Mouse (Mus musculus): ENCODE results near the gene Hist1h2ak.
"Not testable (repeated sequence)": the region's sequence is repeated elsewhere in the genome, so short reads cannot be mapped to it uniquely, and the experiment has no call there.

Hist1h2ak gene

DNA sequence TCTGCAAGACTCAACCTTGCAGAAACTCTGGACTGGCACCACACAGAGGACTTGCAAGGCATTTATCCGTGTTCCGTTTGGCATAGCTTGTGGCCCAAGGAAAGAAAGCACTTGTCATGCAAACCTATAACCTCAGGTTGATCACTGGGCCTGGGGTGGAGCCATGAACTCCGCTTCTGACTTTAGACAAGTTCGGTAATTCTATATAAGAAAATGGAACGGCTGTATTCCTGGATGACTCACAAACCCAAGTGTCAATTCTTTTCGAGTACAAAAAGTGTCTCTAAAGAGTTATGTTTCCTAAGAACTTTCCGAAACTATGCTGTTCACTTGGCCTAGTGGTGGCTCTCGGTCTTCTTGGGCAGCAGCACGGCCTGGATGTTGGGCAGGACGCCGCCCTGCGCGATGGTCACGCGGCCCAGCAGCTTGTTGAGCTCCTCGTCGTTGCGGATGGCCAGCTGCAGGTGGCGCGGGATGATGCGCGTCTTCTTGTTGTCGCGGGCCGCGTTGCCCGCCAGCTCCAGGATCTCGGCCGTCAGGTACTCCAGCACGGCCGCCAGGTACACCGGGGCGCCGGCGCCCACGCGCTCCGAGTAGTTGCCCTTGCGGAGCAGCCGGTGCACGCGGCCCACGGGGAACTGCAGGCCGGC is 32.4 kb downstream of the Hist1h2ak start:
- DNase-seq (ENCODE audit: low spot score in 2 of 2): not testable (repeated sequence)

DNA sequence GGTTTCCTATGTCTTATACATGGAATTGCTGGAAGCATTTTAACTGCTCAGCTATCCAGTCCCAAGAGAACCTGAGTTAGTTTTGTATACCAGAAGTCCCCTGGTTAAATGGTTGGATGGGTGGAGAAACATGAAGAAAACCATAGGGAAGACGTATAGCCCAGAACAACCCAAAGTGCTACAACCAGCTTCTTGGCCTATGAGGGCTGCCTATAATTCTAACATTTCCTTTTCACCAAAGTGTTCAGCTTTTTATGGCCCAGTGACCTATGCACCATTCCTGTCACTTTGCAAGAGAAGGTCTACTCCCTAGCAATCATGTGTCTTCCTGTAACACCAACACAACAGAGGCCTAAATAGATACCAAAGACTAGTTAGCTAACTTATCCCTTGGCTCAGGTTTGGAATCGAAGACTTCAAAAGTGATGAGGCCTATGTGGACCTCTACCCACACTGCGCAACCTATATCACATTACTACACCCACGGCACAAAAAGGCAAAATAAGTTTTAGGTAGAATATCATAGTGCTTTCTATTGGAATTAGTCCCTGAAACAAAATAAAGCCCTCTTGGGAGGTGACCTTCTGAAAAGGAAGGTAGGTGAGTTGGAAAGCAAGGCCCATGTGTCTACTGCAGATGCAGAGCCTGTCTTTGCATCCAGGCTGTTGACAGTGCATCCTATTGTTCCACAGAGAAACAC is 35.1 kb downstream of the Hist1h2ak start:
- DNase-seq (ENCODE audit: low spot score in 2 of 2): no peak

DNA sequence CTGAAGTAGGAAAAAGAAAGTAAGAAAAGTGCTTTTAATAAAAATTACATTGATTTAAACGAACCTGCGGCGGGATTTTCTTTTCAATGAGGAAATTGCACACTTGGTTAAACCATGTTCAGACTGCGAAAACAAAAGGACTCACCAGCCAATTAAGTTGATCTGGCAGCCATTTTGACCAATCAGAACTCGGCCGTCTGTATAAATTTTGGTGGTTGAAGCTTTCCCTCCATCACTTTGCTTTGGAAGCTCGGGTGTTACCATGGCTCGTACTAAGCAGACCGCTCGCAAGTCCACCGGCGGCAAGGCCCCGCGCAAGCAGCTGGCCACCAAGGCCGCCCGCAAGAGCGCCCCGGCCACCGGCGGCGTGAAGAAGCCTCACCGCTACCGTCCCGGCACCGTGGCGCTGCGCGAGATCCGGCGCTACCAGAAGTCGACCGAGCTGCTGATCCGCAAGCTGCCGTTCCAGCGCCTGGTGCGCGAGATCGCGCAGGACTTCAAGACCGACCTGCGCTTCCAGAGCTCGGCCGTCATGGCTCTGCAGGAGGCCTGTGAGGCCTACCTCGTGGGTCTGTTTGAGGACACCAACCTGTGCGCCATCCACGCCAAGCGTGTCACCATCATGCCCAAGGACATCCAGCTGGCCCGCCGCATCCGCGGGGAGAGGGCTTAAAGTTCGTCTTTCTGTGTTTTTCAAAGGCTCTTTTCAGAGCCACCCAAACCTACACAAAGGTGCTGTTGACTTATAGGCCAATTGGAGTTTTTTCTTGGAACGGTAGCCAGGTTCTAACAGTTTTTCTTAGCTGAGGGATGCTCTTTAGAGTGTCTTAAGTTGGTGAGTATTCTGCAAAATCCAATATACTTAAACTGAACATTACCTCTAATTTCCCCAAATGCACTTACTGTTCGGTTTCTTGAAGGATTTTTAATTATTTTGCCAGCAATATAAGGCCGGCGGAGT is 36.0 kb downstream of the Hist1h2ak start, which contains the start of gene Hist1h3h:
TSS of gene Hist1h3h (plus strand) at position 263 of the 961 bp plus-strand sequence.
- DNase-seq (ENCODE audit: low spot score in 2 of 2): peak; percentile 77 to 83

DNA sequence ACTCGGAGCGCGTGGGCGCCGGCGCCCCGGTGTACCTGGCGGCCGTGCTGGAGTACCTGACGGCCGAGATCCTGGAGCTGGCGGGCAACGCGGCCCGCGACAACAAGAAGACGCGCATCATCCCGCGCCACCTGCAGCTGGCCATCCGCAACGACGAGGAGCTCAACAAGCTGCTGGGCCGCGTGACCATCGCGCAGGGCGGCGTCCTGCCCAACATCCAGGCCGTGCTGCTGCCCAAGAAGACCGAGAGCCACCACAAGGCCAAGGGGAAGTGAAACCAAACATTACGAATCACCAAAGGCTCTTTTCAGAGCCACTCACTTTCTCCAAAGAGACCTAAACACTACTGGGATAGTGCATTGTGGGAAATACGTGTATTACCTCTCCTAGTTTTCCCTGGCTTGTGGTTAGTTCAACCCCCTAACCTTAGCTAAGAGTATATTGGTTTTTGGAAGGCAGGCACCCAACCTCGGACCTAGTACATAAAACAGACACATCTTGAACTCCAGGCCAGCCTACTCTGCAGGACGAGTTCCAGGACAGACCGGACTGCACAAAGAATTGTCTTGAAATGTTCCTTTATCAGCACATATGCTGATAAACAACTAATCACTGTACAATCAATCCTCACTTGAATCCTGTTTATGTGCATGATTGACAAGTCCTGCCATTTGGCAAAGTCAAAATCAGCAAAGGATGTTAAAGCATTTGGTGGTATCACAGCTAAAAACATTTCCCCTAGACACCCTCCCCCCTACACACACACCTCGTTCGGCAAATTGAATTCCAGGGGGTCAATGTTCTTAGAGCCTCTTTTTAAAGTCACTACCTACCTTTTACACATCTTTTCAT is 36.9 kb downstream of the Hist1h2ak start:
- DNase-seq (ENCODE audit: low spot score in 2 of 2): peak; percentile 32 to 61

DNA sequence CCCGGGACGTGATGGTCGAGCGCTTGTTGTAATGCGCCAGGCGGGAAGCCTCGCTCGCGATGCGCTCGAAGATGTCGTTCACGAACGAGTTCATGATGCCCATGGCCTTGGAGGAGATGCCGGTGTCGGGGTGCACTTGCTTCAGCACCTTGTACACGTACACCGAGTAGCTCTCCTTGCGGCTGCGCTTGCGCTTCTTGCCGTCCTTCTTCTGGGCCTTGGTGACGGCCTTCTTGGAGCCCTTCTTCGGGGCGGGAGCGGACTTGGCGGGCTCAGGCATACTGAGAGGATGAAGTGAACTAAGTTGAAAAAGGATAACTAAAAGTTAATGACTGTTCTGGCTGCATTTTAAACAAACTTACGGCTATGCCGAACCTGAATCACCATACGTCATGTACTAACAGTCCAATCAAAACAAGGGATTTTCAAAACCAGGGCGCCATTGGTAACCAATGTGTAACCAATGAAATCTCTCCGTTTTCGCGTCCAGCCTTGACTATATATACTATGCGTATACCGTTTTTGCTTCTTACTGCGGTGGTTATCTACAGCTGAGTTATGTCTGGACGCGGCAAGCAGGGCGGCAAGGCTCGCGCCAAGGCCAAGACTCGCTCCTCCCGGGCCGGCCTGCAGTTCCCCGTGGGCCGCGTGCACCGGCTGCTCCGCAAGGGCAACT is 37.6 kb downstream of the Hist1h2ak start, which contains the start of the genes Hist1h2bl and Hist1h2ai:
TSS of gene Hist1h2bl (minus strand) at position 280 of the 676 bp plus-strand sequence.
TSS of gene Hist1h2ai (plus strand) at position 559 of the 676 bp plus-strand sequence.
- DNase-seq (ENCODE audit: low spot score in 2 of 2): peak; percentile 80 to 84

DNA sequence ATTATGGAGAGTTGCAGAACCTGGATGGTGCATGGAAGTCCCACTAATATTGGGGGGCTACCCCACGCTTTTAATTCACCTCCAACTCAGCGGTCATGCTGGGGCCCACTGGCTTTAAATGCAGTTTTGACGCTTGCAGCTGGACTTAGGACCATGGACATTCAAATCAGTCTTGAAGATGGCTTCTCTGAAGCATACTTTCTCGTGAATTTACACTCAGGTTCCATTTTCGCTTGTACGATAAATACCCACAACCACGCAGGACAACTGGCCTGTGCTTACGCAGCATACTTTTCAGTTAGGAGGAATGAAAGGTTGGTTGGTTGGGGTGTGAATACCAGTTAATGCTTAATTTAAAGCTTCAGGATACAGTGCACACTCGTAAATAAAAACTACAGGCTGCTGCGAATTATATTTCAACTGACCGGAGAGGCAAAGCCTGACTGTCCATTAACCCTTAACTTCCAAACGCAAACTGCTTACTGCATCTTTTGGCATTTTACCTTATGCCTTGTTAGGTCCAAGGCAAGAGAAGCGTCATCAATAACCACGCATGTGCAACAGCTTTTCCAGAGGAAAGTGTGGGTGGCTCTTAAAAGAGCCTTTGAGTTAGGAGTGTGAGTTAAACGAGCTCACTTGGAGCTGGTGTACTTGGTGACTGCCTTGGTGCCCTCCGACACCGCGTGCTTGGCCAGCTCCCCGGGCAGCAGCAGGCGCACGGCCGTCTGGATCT is 38.3 kb downstream of the Hist1h2ak start:
- DNase-seq (ENCODE audit: low spot score in 2 of 2): no peak

DNA sequence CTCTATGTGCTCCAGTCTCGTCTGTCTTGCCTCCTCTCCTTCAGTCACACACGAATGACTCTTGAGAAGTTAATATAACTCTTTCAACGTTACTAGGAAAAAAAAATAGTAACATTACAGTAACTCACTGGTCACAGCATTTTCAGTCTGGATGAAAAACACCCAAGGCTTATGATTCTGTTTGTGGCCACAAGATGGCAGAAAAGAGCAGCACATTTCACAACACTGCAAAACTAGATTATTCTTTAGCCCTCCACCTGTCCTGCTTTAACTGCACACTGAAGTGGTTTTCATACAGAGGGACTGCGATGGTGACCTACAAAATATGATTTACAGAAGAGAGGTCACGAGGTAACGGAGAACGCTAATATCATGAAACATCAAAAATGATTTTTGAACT is 38.9 kb downstream of the Hist1h2ak start:
- peak; percentile 61 to 71 for DNase-seq (ENCODE audit: low spot score in 2 of 2)

DNA sequence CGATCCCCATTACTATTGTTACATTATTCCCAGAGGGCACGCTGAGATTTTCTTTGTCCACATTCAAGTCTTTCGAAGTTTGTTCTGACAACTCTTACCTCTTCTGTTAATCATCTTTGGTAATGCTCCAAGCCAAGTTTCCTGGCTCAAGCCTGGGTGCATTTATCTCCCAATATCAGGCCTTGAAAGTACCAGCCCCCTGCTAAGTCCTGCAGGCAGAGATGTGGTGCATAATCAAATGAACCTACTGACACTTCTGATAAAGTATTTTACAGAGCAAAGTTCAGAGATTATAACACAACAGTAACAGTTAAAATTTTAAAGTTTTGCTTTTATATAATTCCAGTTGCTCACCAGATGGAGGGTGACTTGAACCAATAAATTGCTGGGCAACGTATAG is 41.9 kb downstream of the Hist1h2ak start:
- DNase-seq (ENCODE audit: low spot score in 2 of 2): no peak

DNA sequence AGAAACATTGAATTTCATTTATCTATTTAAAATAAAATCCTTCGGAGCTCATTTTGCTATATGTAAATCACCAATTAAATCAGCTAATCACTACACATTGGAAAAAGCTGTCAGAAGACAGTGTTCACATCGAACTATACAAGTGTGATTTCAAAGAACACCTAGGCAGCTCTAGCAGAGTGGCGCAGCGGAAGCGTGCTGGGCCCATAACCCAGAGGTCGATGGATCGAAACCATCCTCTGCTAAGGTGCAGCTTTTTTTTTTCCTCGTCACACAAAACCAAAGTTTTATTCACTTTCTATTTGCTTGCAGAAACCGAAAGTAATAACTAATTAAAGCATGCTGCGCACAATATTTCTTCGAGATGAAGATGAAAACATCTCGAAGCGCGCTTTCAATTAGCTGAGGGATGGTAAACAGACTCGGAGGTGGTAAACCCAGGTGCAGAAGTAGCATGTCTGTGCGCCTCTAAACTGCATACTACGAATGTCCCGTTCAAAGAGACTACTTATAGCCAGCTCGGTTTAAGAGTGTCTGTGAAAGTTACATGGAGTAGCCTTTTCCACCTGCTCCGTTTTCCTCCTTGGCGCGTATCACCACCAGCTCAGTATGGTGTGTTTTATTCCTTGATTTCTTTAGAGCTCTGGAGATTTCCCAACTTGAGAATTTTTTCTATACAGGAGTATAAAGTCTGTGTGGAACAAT is 42.7 kb downstream of the Hist1h2ak start:
- peak; percentile 86 to 90 for DNase-seq (ENCODE audit: low spot score in 2 of 2)

DNA sequence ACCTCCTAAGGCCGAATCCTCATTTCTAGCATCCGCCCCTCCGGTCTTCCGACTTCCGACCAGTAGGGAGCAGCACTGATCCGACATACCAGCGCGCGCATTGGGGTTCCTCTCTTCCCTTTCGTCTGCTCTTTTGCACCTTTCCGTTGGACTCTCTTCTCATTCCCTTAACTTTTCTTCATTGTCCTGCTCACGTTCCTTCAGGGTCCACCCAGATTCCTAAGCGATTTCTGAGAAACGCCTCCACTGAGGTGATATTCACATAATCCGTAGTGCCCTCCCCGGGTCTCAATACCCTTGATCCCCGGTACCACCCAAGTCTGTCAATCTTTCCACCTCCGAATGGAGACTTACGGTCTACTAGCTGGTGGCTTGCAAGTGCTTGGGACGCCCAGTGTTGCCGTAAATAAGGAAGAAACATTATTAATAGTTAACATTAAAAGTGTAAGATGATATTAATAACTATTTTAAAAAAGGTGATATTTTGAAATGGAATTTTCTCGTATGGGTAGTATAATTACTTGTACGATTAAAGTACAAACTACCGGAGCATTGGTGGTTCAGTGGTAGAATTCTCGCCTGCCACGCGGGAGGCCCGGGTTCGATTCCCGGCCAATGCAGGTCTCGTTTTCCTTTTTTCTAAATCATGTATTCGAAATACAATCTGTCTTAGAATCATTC is 43.5 kb downstream of the Hist1h2ak start:
- DNase-seq (ENCODE audit: low spot score in 2 of 2): peak; percentile 86 to 89

DNA sequence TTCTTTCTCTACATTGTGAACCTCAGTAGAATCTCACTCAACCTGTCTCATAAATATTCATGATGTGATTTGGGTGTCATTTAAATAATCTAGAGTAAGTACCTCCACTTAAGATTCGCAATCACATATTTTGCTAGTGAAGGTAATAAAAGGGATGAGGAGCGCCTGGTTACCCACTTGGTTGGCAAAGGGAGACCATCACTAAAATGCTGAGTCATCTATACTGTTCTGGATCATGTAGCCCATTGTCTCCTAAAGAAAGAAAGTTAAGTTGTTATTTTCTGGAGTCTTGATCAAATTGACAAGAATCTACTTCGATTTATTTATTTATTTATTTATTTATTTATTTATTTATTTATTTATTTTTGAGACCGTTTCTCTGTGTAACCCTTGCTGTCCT is 47.0 kb downstream of the Hist1h2ak start:
- DNase-seq (ENCODE audit: low spot score in 2 of 2): no peak

Measured in natural killer cell, adult 2 months (primary cell).